23 mouse cellular contexts compared by ENCODE assay signal in the genomic region with DNA sequence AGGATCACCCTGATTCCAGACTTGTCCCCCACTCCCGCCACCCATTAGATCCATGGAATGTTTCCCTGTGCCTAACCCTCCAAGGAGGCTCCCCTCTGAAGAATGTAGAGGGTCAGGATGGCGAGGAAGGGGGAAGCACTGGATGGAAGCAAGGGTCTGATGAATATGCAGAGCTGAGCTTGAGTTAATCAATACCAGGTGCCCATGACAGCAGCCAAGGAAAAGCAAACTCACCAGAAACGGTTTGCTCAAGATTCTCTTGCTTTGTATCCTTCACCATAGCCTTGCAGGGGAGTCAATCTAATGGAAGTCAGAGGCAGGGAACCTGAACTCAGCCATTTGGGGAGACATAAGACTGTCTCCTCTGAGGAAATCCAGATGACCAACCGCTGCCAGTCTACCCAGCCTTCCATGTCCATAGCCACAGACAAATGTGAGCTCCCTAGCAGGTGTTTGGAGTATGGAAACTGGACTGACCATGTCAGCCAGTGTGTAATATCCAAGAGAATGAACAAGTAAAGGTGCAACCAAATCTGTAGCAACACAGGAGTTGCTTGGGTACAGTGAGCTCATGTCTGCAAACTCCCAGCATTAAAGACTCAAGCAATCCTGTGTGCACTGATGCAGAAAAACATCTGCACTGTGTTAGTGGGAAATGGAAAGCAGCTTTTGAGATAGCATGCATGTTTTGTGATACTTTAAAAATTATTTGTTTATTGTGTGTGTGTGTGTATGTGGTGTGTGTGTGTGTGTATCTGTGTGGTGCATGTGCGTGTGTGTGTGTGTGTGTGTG.
DNase-seq lines count a peak whose midpoint lies in the region; ATAC-seq lines count a peak whose summit lies in the region.
"Had no signal": no experiment of that assay in that cellular context is flagged by ENCODE, and none has a peak within 500 bp of the region (broad histone marks: within the 10 kb centered on the region; RNA-seq: fewer than 3 reads in every experiment).

No protein-coding gene starts in this region.

- ATAC-seq in kidney, embryonic 16.5 days (ENCODE audit: low FRiP score, low TSS enrichment): 0 out of 2 replicates have a peak, but pooled peaks have one; percentile 35
- ATAC-seq in kidney, embryonic 14.5 days (ENCODE audit: low FRiP score, low TSS enrichment): no peak; the same call in 1 of the 2 replicates
- ATAC-seq in embryonic facial prominence, embryonic 15.5 days (ENCODE audit: insufficient number of reproducible peaks, low FRiP score, low TSS enrichment, low read depth): no peak; the same call in 1 of the 2 replicates
- ATAC-seq: forebrain, postnatal 0 days had no signal

- H3K4me3 ChIP-seq in kidney, embryonic 16.5 days (ENCODE audit: low read length): no peak overlapping the region
- H3K4me3 ChIP-seq in kidney, embryonic 14.5 days (ENCODE audit: low read length): no peak overlapping the region
- no peak overlapping the region for H3K4me3 ChIP-seq in embryonic facial prominence, embryonic 10.5 days
- H3K4me3 ChIP-seq in embryonic facial prominence, embryonic 15.5 days (replicated peaks): no peak overlapping the region
- H3K4me3 ChIP-seq: heart, embryonic 12.5 days; liver, embryonic 15.5 days; midbrain, embryonic 10.5 days; neural tube, embryonic 15.5 days had no signal

- no peak overlapping the region for H3K9ac ChIP-seq in kidney, embryonic 16.5 days (replicated peaks; ENCODE audit: low read length)
- H3K9ac ChIP-seq in kidney, embryonic 14.5 days (ENCODE audit: low read depth, low read length): no peak overlapping the region
- H3K9ac ChIP-seq in embryonic facial prominence, embryonic 15.5 days: no peak overlapping the region
- H3K9ac ChIP-seq: forebrain, postnatal 0 days; heart, embryonic 12.5 days; hindbrain, embryonic 14.5 days; liver, embryonic 15.5 days; neural tube, embryonic 15.5 days had no signal

- H3K4me1 ChIP-seq in kidney, embryonic 16.5 days (ENCODE audit: insufficient read depth, low read length): 0 out of 2 replicates have a peak, but pooled peaks cover 3% of the 10 kb centered on the region
- no peaks in the 10 kb centered on the region for H3K4me1 ChIP-seq in kidney, embryonic 14.5 days (ENCODE audit: control insufficient read depth, insufficient read depth, low read length)
- peaks cover 13% of the 10 kb centered on the region for H3K4me1 ChIP-seq in embryonic facial prominence, embryonic 10.5 days
- H3K4me1 ChIP-seq in embryonic facial prominence, embryonic 15.5 days: peaks cover 13% of the 10 kb centered on the region; the same call in 1 of the 2 replicates
- H3K4me1 ChIP-seq: heart, embryonic 12.5 days; midbrain, embryonic 10.5 days; neural tube, embryonic 15.5 days had no signal

- no peak overlapping the region for H3K4me2 ChIP-seq in kidney, embryonic 16.5 days (replicated peaks; ENCODE audit: low read depth, low read length)
- H3K4me2 ChIP-seq in kidney, embryonic 14.5 days (replicated peaks; ENCODE audit: low read depth, low read length): no peak overlapping the region
- no peak overlapping the region for H3K4me2 ChIP-seq in embryonic facial prominence, embryonic 15.5 days (replicated peaks)
- H3K4me2 ChIP-seq: heart, embryonic 12.5 days; hindbrain, embryonic 14.5 days; liver, embryonic 15.5 days; neural tube, embryonic 15.5 days had no signal

- H3K36me3 ChIP-seq in kidney, embryonic 16.5 days (ENCODE audit: insufficient read depth, low read length): no peaks in the 10 kb centered on the region
- no peaks in the 10 kb centered on the region for H3K36me3 ChIP-seq in kidney, embryonic 14.5 days (ENCODE audit: control insufficient read depth, insufficient read depth, low read length)
- no peaks in the 10 kb centered on the region for H3K36me3 ChIP-seq in embryonic facial prominence, embryonic 10.5 days (replicated peaks)
- H3K36me3 ChIP-seq in embryonic facial prominence, embryonic 15.5 days: no peaks in the 10 kb centered on the region
- H3K36me3 ChIP-seq: heart, embryonic 12.5 days; liver, embryonic 15.5 days; midbrain, embryonic 10.5 days; neural tube, embryonic 15.5 days had no signal

- H3K27ac ChIP-seq in kidney, embryonic 16.5 days (ENCODE audit: low read length): no peak overlapping the region
- no peak overlapping the region for H3K27ac ChIP-seq in kidney, embryonic 14.5 days (ENCODE audit: low read depth, low read length)
- H3K27ac ChIP-seq in embryonic facial prominence, embryonic 10.5 days (replicated peaks): no peak overlapping the region; the same call in 1 of the 2 replicates
- peak overlapping the region; percentile 89 for H3K27ac ChIP-seq in embryonic facial prominence, embryonic 15.5 days (replicated peaks)
- H3K27ac ChIP-seq: hindbrain, embryonic 14.5 days; liver, embryonic 15.5 days; macrophage; midbrain, embryonic 10.5 days; neural tube, embryonic 15.5 days had no signal

- 54% methylated on average over 5 of the region's 5 CpGs for WGBS in kidney, embryonic 16.5 days
- WGBS in kidney, embryonic 14.5 days: 67% methylated on average over 5 of the region's 5 CpGs
- WGBS in embryonic facial prominence, embryonic 10.5 days: 58% methylated on average over 5 of the region's 5 CpGs
- 29% methylated on average over 5 of the region's 5 CpGs for WGBS in embryonic facial prominence, embryonic 15.5 days

- H3K27me3 ChIP-seq in kidney, embryonic 16.5 days (ENCODE audit: insufficient read depth, low read length): no peaks in the 10 kb centered on the region
- H3K27me3 ChIP-seq in kidney, embryonic 14.5 days (ENCODE audit: control insufficient read depth, insufficient read depth, low read length): no peaks in the 10 kb centered on the region
- no peaks in the 10 kb centered on the region for H3K27me3 ChIP-seq in embryonic facial prominence, embryonic 10.5 days (replicated peaks; ENCODE audit: low read depth, poor library complexity, severe bottlenecking)
- no peaks in the 10 kb centered on the region for H3K27me3 ChIP-seq in embryonic facial prominence, embryonic 15.5 days
- H3K27me3 ChIP-seq: neural tube, embryonic 15.5 days had no signal

- H3K9me3 ChIP-seq in kidney, embryonic 16.5 days (ENCODE audit: low read length): no peaks in the 10 kb centered on the region
- no peaks in the 10 kb centered on the region for H3K9me3 ChIP-seq in kidney, embryonic 14.5 days (ENCODE audit: control insufficient read depth, low read length)
- no peaks in the 10 kb centered on the region for H3K9me3 ChIP-seq in embryonic facial prominence, embryonic 10.5 days
- no peaks in the 10 kb centered on the region for H3K9me3 ChIP-seq in embryonic facial prominence, embryonic 15.5 days (replicated peaks)
- H3K9me3 ChIP-seq: heart, embryonic 12.5 days; liver, embryonic 15.5 days; midbrain, embryonic 10.5 days; neural tube, embryonic 15.5 days had no signal

- DNase-seq in embryonic facial prominence, embryonic 10.5 days (ENCODE audit: low spot score): peak; percentile 39
- peak; percentile 9 for DNase-seq in mesoderm, embryonic 11.5 days (ENCODE audit: low read depth, low spot score)
- DNase-seq in cerebellum, postnatal 14 days: no peak
- no peak for DNase-seq in adrenal gland, adult 8-10 months
- DNase-seq: adrenal gland, postnatal 14 days; cerebellum, adult 2 months; forebrain, postnatal 0 days; gastrocnemius, postnatal 25 days; heart, adult 18-20 months; heart, postnatal 10 days; kidney, adult 9 months; liver; right cerebral cortex, postnatal 14 days; spleen, adult 18-20 months had no signal

Comparison
In these comparisons a context has a peak if more than half of its experiments do, and no peak if none do; other contexts are left out.
1. DNase-seq: peak in embryonic facial prominence, embryonic 10.5 days (single experiment) and mesoderm, embryonic 11.5 days (single experiment); none in cerebellum, postnatal 14 days (0 of 2) and adrenal gland, adult 8-10 months (single experiment).